Mouse (Mus musculus) intestine, embryonic 16.5 days (tissue): ENCODE data around the gene Egfem1. TPM values are rescaled to one million over a fixed set of nuclear protein-coding genes. Genes with fewer than 3 reads are reported as not detected.

Experiments used
- ATAC-seq: fragments of 200-750 bp; cut with Nextera tagmentation; 2 replicates; pipeline ENCODE4 v1.8.0; 2017; ENCODE audit warnings: moderate TSS enrichment, moderate library complexity
- H3K27ac ChIP-seq: fragments of 300-500 bp; sonication (generic); 2 replicates; pipeline ENCODE4 v1.5.1; 2014; ENCODE audit warnings: mild to moderate bottlenecking, low read length
- H3K27me3 ChIP-seq: fragments of 300-500 bp; sonication (generic); replicated peaks from 2 replicates; pipeline ENCODE4 v1.6.1; 2014; ENCODE audit warnings: low read length, control low read depth, mixed read lengths; ENCODE audit not compliant: control insufficient read depth, insufficient read depth
- H3K36me3 ChIP-seq: fragments of 300-500 bp; sonication (generic); 2 replicates; pipeline ENCODE4 v1.6.1; 2014; ENCODE audit warnings: low read length, control low read depth; ENCODE audit not compliant: control insufficient read depth, insufficient read depth
- H3K4me1 ChIP-seq: fragments of 300-500 bp; sonication (generic); 2 replicates; pipeline ENCODE4 v1.6.1; 2014; ENCODE audit warnings: low read length, control low read depth, mixed read lengths; ENCODE audit not compliant: control insufficient read depth, insufficient read depth
- H3K4me2 ChIP-seq: fragments of 300-500 bp; sonication (generic); 2 replicates; pipeline ENCODE4 v1.6.1; 2014; ENCODE audit warnings: low read depth, low read length, control low read depth
- H3K4me3 ChIP-seq: fragments of 300-500 bp; sonication (generic); 2 replicates; pipeline ENCODE4 v1.5.1; 2014; ENCODE audit warnings: mild to moderate bottlenecking, low read length
- H3K9ac ChIP-seq: fragments of 300-500 bp; sonication (generic); 2 replicates; pipeline ENCODE4 v1.6.1; 2014; ENCODE audit warnings: low read depth, low read length
- H3K9me3 ChIP-seq: fragments of 300-500 bp; sonication (generic); 2 replicates; pipeline ENCODE4 v1.6.1; 2016; ENCODE audit warnings: low read length, control low read depth; ENCODE audit not compliant: control insufficient read depth
- WGBS: fragments of 180-500 bp; shearing (Covaris S2); extraction: QIAGEN DNeasy Blood & Tissue Kit; methylation state at CpG from one replicate; pipeline ENCODE4 v1.1.7; 2014; 5-methylcytosine and 5-hydroxymethylcytosine counted together
- polyA plus RNA-seq: library from polyadenylated mRNA; unstranded; fragments of >200 nt; fragmentation: Nextera tagmentation; extraction: Ambion mirVana; gene quantifications from 2 replicates; pipeline ENCODE4 v1.2.1, GENCODE M21; 2015

The Egfem1 gene
- polyA plus RNA-seq = 0.33 and 0.50 TPM in 2 replicates

GRCm38 (mm10) chr3:29081952-29082295 is at the start of gene Egfem1:
Gene Egfem1, plus strand, starts transcription at chr3:29082023.
- H3K4me1 ChIP-seq = no peaks in the 10 kb centered on the region; the same call in 1 of the 2 replicates
- peaks cover 31% of the 10 kb centered on the region for H3K27me3 ChIP-seq
- H3K4me2 ChIP-seq = peak within 1 kb of the TSS; percentile 82
- peak within 1 kb of the TSS; percentile 47 for H3K4me3 ChIP-seq
- 7% methylated on average over 12 of the region's 12 CpGs for WGBS
- no peaks in the 10 kb centered on the region for H3K36me3 ChIP-seq
- no peaks in the 10 kb centered on the region for H3K9me3 ChIP-seq
- peak within 1 kb of the TSS; percentile 43; the same call in 1 of the 2 replicates for H3K9ac ChIP-seq
- no peak for ATAC-seq
- H3K27ac ChIP-seq = no peak within 1 kb of the TSS

- H3K27me3 ChIP-seq = no peaks in the 10 kb centered on the region
- H3K9me3 ChIP-seq = no peaks in the 10 kb centered on the region
- no peak overlapping the region for H3K4me2 ChIP-seq
- no peak overlapping the region for H3K4me3 ChIP-seq
- no peaks in the 10 kb centered on the region for H3K36me3 ChIP-seq
- H3K27ac ChIP-seq = no peak overlapping the region
- H3K9ac ChIP-seq = no peak overlapping the region
- no peak for ATAC-seq
- 75% methylated on average over 2 of the region's 2 CpGs for WGBS
- no peaks in the 10 kb centered on the region for H3K4me1 ChIP-seq
Observed at GRCm38 (mm10) chr3:29033107-29033506, 48.7 kb upstream of the Egfem1 start.

DNA sequence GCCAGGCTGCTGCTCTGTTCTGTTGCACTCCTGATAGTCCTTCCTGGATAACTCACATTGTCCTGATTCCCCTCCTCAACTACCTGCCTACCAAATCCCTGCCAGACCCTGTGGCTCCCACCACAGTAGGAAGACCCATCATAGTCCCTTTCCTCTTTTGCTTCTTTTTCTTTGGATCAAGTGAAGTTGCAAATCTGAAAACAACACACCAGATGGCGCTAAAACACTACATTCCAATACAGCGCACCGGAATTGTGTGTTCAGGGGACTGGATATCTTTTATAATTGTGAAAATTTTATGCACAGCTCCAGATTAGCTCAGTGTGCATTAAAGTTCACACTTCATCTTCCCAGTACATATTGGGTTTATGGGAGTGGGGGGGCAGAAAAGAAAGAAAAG is 45.7 kb upstream of the Egfem1 start:
- Histone ChIP-seq H3K4me3 (no peak overlapping the region), H3K36me3 (no peaks in the 10 kb centered on the region), H3K27ac (no peak overlapping the region), H3K4me1 (no peaks in the 10 kb centered on the region), H3K27me3 (no peaks in the 10 kb centered on the region), H3K9ac (no peak overlapping the region), H3K9me3 (no peaks in the 10 kb centered on the region), H3K4me2 (no peak overlapping the region)
- 2% methylated on average over 3 of the region's 3 CpGs for WGBS
- no peak for ATAC-seq

- Histone ChIP-seq H3K27ac (no peak overlapping the region), H3K4me3 (no peak overlapping the region), H3K9me3 (no peaks in the 10 kb centered on the region), H3K9ac (no peak overlapping the region), H3K4me2 (no peak overlapping the region), H3K4me1 (no peaks in the 10 kb centered on the region), H3K27me3 (no peaks in the 10 kb centered on the region), H3K36me3 (no peaks in the 10 kb centered on the region)
- ATAC-seq = no peak
Observed at GRCm38 (mm10) chr3:29036620-29037019, 45.2 kb upstream of the Egfem1 start.

GRCm38 (mm10) chr3:29040064-29040463 is 41.8 kb upstream of the Egfem1 start:
- no peaks in the 10 kb centered on the region for H3K27me3 ChIP-seq
- H3K36me3 ChIP-seq = no peaks in the 10 kb centered on the region
- H3K9me3 ChIP-seq = no peaks in the 10 kb centered on the region
- H3K4me3 ChIP-seq = no peak overlapping the region
- ATAC-seq = no peak
- no peak overlapping the region for H3K27ac ChIP-seq
- H3K9ac ChIP-seq = no peak overlapping the region
- WGBS = 91% methylated on average over 7 of the region's 7 CpGs
- H3K4me2 ChIP-seq = no peak overlapping the region
- H3K4me1 ChIP-seq = no peaks in the 10 kb centered on the region

GRCm38 (mm10) chr3:29046281-29046680 is 35.5 kb upstream of the Egfem1 start:
- Histone ChIP-seq H3K9me3 (no peaks in the 10 kb centered on the region), H3K36me3 (no peaks in the 10 kb centered on the region), H3K27me3 (no peaks in the 10 kb centered on the region), H3K9ac (no peak overlapping the region), H3K4me1 (no peaks in the 10 kb centered on the region), H3K4me3 (no peak overlapping the region), H3K27ac (no peak overlapping the region), H3K4me2 (no peak overlapping the region)
- 68% methylated on average over 5 of the region's 5 CpGs for WGBS
- no peak for ATAC-seq

DNA sequence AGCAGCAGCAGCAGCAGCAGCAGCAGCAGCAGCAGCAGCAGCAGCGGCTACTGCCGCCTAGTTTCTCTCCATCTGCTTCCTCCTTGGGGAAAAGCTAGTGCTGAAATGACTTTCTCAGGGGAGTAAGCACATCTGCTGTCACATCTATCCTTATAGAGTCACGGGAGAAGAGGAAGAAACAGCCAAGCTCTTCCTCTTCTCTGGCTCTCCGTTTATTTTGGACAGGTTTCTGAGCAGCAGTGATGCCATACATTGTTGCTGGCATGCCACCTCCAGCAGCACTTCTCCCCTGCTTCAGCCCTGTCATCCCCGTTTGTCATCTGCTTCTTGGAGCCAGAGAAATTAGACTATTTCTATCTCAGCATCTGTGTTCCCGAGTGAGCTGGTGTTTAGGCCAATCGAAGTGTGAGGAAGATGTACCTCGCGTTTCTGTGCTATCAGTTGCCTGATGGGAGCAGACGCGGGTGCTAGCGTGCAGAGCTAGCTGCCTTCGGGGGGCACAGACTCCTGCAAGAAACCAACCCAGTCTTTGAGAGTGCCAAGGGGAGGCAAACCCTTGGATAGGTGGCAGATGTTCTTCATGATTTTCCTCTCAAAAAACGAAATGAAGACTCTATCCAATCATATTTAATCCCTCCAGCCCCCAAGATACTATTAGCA is 34.4 kb upstream of the Egfem1 start:
- whole genome bisulfite sequencing = 72% methylated on average over 14 of the region's 14 CpGs

DNA sequence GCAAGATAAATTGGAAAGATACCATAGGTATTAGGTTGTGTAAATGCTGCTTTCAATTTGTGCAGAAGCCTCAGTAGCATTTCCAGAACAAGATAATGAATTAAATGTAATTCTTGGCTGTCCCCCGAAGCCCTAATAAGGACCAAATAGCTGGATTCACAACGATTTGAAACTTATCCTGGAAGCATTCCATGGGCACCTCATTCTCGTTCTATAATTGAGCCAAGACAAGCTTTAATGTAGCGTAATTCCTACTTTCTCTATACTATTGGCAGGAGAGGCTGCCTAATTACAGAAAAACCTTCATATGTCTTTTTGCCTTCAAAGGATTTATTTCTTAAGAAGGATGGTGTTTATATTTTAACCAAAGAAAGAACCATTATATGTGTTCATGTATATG is 18.7 kb upstream of the Egfem1 start:
- Histone ChIP-seq H3K9ac (no peak overlapping the region), H3K4me1 (no peaks in the 10 kb centered on the region), H3K4me3 (no peak overlapping the region), H3K27ac (no peak overlapping the region), H3K36me3 (no peaks in the 10 kb centered on the region), H3K4me2 (no peak overlapping the region), H3K9me3 (no peaks in the 10 kb centered on the region), H3K27me3 (no peaks in the 10 kb centered on the region)
- WGBS = 76% methylated on average over 4 of the region's 4 CpGs
- no peak for ATAC-seq

More for the DNA sequence above, 34.4 kb upstream of the Egfem1 start:
- H3K4me1 ChIP-seq = no peaks in the 10 kb centered on the region
- H3K27ac ChIP-seq = no peak overlapping the region
- H3K36me3 ChIP-seq = no peaks in the 10 kb centered on the region
- ATAC-seq = no peak
- no peaks in the 10 kb centered on the region for H3K9me3 ChIP-seq
- no peaks in the 10 kb centered on the region for H3K27me3 ChIP-seq
- H3K9ac ChIP-seq = no peak overlapping the region
- no peak overlapping the region for H3K4me2 ChIP-seq
- no peak overlapping the region for H3K4me3 ChIP-seq

- no peak overlapping the region for H3K4me3 ChIP-seq
- no peak overlapping the region for H3K9ac ChIP-seq
- no peaks in the 10 kb centered on the region for H3K27me3 ChIP-seq
- no peaks in the 10 kb centered on the region for H3K36me3 ChIP-seq
- H3K4me1 ChIP-seq = no peaks in the 10 kb centered on the region
- no peak for ATAC-seq
- H3K4me2 ChIP-seq = no peak overlapping the region
- no peak overlapping the region for H3K27ac ChIP-seq
- 79% methylated on average over 6 of the region's 6 CpGs for WGBS
- H3K9me3 ChIP-seq = no peaks in the 10 kb centered on the region
Observed at GRCm38 (mm10) chr3:29068428-29069098, 13.3 kb upstream of the Egfem1 start.
